Mouse (Mus musculus): Measurements from ENCODE around the gene Drc3. TPM values are rescaled to one million over a fixed set of nuclear protein-coding genes. Genes with fewer than 3 reads are reported as not detected.

Drc3 gene
- total RNA-seq, 2 experiments from 2014 or later = 2.0 to 3.2 TPM

DNA sequence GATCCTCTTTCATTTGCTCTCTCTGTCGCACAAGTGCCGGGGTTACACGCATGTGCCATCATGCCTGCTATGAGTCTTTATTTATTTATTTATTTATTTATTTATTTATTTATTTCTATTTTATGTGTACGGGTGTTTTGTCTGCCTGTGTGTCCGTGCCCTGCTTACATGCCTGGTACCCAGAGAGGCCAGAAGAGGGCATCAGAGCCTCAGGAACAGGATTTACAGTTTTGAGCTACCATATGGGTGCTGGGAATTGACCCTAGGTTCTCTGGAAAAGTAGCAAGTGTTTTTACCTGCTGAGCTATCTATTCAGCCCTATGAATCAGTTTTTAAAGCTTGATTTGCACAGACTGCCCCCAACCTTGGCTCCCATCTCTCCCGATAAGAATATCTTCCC is 30.4 kb downstream of the Drc3 start:
- no peak for DNase-seq
- intact Hi-C loops (cut with DNase I) = no loop called here

DNA sequence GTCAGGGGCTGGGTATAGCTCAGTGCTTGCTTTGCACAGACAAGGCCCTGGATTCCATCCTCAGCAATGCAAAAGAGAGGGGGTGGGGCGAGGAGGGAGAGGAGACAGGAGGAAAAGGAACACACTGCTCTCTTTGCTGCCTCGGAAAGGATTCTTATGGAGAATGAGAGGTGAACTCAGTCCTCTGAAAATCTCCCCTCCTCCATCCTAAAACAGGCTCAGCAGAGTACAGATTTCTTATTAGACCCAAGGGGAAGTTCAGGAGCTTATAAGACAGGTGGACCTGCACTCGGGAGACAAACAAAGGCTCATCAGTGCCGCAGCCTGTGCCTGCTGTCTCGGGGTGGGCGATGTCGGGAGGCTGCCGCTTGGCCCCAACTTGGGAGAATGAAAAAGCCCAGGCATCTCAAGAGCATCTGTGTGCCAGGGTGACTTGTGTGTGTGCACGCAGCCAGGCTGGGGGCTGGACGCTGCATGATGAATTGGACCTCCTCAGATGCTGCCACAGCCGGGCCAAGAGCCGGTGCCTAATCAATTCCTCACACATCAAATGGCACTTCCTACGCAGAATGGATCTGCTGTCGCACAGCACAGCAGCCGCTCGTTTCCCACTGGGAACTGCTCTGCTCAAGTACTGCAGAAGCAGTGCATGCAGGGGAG is 31.8 kb downstream of the Drc3 start:
- intact Hi-C loops (cut with DNase I) = no loop called here
- no peak for DNase-seq

DNA sequence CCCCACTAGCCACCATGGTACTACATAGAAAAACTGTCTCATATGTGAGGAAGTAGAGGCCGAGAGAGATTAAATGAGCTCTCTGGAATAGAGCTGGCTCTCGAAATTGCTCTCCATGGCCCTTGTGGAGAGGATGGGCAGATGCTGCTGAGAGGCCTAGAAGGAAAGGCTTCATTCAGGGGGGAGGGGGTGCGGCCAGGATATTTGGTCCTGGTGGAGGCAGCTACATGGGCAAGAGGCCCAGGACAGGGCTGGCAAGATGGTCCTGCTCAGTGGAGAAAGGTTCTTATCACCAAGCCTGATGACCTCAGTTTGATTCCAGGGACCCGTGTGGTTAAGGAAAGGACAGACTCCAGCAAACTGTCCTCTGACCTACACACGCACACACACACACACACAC is 32.8 kb downstream of the Drc3 start:
- DNase-seq = no peak
- intact Hi-C loops (cut with DNase I) = no loop called here

GRCm38 (mm10) chr11:60387944-60388343 is 34.8 kb downstream of the Drc3 start:
- no peak for DNase-seq
- intact Hi-C loops (cut with DNase I) = no loop called here

- intact Hi-C loops (cut with DNase I) = no loop called here
- no peak for DNase-seq
These were observed 38.2 kb downstream of the Drc3 start for GRCm38 (mm10) chr11:60391346-60391745.

- intact Hi-C loops (cut with DNase I) = no loop called here
- DNase-seq = peak; percentile 18 to 30
These were observed 43.4 kb downstream of the Drc3 start for GRCm38 (mm10) chr11:60396546-60396945.

- no peak for DNase-seq
- intact Hi-C loops (cut with DNase I) = no loop called here
These were observed 44.0 kb downstream of the Drc3 start for GRCm38 (mm10) chr11:60397172-60397571.

DNA sequence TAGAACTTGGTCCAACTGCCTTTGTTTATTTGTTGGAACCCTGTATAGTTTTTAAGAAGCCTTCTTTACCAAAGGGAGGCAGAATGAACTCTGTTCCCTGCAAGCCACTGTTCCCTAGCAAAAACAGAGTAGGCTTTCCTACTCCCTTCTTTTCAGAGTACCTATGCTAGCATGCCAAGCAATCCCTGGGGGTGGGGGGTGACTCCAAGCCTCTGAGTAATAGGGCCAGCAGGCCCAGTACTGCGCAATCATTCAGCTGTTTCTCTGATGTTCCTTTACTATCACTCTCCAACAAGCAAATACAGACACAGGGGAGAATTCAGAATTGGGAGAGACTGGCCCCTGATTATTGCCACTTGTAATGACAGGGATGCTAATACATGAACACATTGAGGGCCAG is 53.5 kb downstream of the Drc3 start:
- DNase-seq = no peak
- intact Hi-C loops (cut with DNase I) = loop anchor here (5.0 kb wide), 1 partner anchor 39 kb away; no protein-coding TSS in a partner anchor

- intact Hi-C loops (cut with DNase I) = loop anchor here (1.0 to 5.0 kb wide), 6 partner anchors 60 to 325 kb away; partner anchors contain the start of gene Tom1l2
- DNase-seq = peak; percentile 59 to 79
These were observed 59.0 kb downstream of the Drc3 start for GRCm38 (mm10) chr11:60412173-60412572.

- no peak for DNase-seq
- intact Hi-C loops (cut with DNase I) = loop anchor here (1.0 to 5.0 kb wide), 6 partner anchors 61 to 326 kb away; partner anchors contain the start of gene Tom1l2
These were observed 59.8 kb downstream of the Drc3 start for GRCm38 (mm10) chr11:60412921-60413320.

- intact Hi-C loops (cut with DNase I) = loop anchor here (5.0 kb wide), 1 partner anchor 314 kb away; no protein-coding TSS in a partner anchor
- DNase-seq = no peak
These were observed 63.4 kb downstream of the Drc3 start for GRCm38 (mm10) chr11:60416590-60416962.

- intact Hi-C loops (cut with DNase I) = loop anchor here (5.0 kb wide), 1 partner anchor 315 kb away; no protein-coding TSS in a partner anchor
- DNase-seq = peak; percentile 99
These were observed 64.0 kb downstream of the Drc3 start, which contains the start of gene Gid4 for GRCm38 (mm10) chr11:60416963-60417716. TSS of gene Gid4 (plus strand) at chr11:60417145.

DNA sequence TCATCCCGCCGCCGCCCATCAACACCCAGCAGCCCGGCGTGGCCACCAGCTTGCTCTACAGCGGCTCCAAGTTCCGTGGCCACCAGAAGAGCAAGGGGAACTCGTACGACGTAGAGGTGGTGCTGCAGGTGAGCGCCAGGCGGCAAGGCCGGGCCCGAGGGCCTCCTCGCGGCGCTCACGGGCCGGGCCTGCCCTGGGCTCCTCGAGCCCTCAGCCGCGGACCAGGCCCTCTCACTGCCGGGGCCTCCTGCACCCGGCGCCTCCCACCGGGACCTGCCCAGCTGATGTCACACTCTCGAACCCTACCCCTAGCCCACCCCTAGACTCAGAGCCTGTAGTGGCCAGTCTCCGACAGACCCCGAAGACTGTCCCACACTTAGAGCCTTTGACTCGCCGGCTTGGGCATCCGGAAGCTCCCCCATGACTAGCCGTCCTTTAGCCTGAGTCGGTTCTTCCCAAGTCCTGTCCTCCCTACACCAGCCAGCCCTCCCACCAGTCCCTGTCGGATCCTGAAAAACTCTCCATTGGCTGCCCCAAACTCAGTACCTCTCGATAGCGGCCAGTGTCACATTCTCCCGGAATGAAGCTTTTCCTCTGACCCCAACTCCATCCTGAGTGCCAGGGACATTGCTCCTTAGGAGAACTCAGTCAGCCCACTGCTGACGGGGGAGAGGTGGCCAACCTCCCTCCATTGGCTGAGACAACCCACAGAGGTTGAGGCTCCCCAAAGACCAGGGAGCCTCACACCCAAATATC is 64.8 kb downstream of the Drc3 start, which contains the start of gene Atpaf2:
Atpaf2 (minus strand) TSS at position 741 of the 756 bp plus-strand sequence.
- intact Hi-C loops (cut with DNase I) = loop anchor here (5.0 kb wide), 1 partner anchor 316 kb away; no protein-coding TSS in a partner anchor

DNA sequence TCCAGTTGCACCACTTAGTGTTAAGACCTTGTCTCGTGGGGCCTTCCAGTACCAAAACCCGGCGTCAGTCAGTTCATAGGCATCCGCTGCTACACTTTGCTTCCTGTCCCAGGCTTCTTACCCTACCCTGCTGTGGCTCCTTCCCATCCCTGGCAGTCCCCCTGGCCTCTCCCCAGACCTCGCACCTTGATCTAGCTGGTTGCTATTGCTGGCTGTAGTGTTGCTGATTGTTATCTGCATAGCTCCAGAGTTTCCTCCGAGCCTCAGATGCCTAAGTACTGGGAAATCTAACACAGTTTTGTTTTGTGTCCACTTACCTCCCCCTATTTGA is 65.3 kb downstream of the Drc3 start:
- intact Hi-C loops (cut with DNase I) = loop anchor here (5.0 kb wide), 1 partner anchor 316 kb away; no protein-coding TSS in a partner anchor
- peak; percentile 2 to 3 for DNase-seq

More for the DNA sequence above, 64.8 kb downstream of the Drc3 start, which contains the start of gene Atpaf2:
- no peak for DNase-seq

- intact Hi-C loops (cut with DNase I) = no loop called here
- peak in 1 of 2 experiments; percentile 2 for DNase-seq
These were observed 69.0 kb downstream of the Drc3 start for GRCm38 (mm10) chr11:60422046-60422668.

DNA sequence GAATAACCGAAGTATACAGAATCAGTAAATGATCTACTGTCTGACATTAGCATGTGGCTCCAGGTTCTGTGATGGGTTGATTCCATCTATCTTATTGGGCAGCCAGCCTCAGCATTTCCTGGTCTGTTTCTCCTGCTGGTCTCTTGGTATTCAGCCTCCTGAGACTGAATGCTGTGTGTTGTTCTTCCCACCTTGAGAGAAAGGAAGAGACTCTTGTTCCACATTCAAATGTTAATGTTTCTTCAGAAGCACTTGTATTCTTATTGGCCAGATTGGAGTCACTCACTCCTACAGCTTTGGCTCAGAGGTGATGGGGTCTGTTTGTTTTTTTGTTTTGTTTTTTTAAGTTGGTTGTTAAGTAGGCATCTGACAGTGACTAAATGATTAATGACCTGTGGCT is 69.9 kb downstream of the Drc3 start:
- DNase-seq = no peak
- intact Hi-C loops (cut with DNase I) = no loop called here

GRCm38 (mm10) chr11:60426417-60426816 is 73.3 kb downstream of the Drc3 start:
- DNase-seq = no peak

DNA sequence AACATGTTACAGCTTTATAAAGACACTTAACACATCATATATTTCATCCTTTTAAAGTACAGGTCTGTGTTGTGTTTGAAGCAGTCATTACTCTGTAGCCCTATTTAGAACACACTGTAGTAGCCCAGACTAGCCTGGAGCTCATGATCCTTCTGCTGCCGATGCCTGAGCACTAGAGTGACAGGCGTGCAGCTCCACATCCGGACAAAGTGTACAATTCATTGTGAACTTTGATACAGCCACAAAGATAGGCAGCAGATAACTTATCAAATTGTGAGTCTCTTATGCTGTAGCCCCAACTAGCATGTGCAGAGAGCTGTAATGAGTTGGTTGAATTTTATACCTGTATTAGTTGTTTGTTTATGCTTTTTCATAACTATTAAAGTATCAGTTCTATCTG is 74.5 kb downstream of the Drc3 start:
- intact Hi-C loops (cut with DNase I) = no loop called here
- DNase-seq = no peak

More at GRCm38 (mm10) chr11:60426417-60426816, 73.3 kb downstream of the Drc3 start:
- intact Hi-C loops (cut with DNase I) = no loop called here

- intact Hi-C loops (cut with DNase I) = no loop called here
- DNase-seq = no peak
These were observed 80.4 kb downstream of the Drc3 start for GRCm38 (mm10) chr11:60433501-60433900.

DNA sequence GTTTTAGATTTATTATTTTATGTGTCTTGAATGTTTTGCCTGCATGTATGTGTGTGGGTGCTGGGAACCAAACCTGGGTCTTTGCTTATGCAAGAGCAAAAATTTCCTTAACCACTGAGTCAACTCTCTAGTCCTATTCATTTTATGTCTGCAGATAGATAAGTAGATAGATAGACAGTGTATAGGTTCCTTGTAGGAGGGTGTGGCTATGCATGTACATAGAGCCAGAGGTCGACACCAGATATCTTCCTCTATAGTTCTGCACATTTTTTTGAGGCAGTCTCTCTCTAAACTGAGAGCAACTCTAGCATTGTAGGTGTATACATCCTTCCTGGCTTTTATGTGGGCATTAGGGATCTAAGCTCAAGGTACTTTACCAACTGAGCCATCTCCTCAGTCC is 82.0 kb downstream of the Drc3 start:
- intact Hi-C loops (cut with DNase I) = no loop called here
- no peak for DNase-seq
